Mouse (Mus musculus) thymus, postnatal 4 days (tissue): ENCODE data around the gene Gkn2.

Experiments used
- DNase-seq: peaks from one replicate; pipeline ENCODE4 v3.0.0; 2021

Gene Gkn2

GRCm38 (mm10) chr6:87373057-87373456 is at the start of gene Gkn2:
Gkn2 (plus strand) TSS chr6:87373357.
- DNase-seq, result no peak

- peak; percentile 72 for DNase-seq
Observed at GRCm38 (mm10) chr6:87323381-87323780, 49.8 kb upstream of the Gkn2 start.

GRCm38 (mm10) chr6:87326932-87327331 is 46.2 kb upstream of the Gkn2 start:
- no peak for DNase-seq

GRCm38 (mm10) chr6:87328265-87329173 is 44.6 kb upstream of the Gkn2 start:
- no peak for DNase-seq

- DNase-seq, result no peak
Observed at GRCm38 (mm10) chr6:87332380-87332779, 40.8 kb upstream of the Gkn2 start.

- DNase-seq, result no peak
Observed at GRCm38 (mm10) chr6:87334361-87335090, 38.6 kb upstream of the Gkn2 start.

- DNase-seq, result peak; percentile 74
Observed at GRCm38 (mm10) chr6:87335091-87335934, 37.8 kb upstream of the Gkn2 start, which contains the start of gene Antxr1. Antxr1 (minus strand) TSS chr6:87335821.

GRCm38 (mm10) chr6:87335935-87336295 is 37.2 kb upstream of the Gkn2 start:
- DNase-seq, result no peak

GRCm38 (mm10) chr6:87350829-87351228 is 22.3 kb upstream of the Gkn2 start, which contains the start of gene Gkn1:
Gkn1 (minus strand) TSS chr6:87350942.
- DNase-seq, result no peak

GRCm38 (mm10) chr6:87354441-87354840 is 18.7 kb upstream of the Gkn2 start:
- DNase-seq, result no peak

- no peak for DNase-seq
Observed at GRCm38 (mm10) chr6:87369223-87369622, 3.9 kb upstream of the Gkn2 start.

GRCm38 (mm10) chr6:87383926-87384691 is 11.0 kb downstream of the Gkn2 start:
- DNase-seq, result peak; percentile 19

- DNase-seq, result no peak
Observed at GRCm38 (mm10) chr6:87384761-87385160, 11.6 kb downstream of the Gkn2 start.

GRCm38 (mm10) chr6:87386203-87386602 is 13.0 kb downstream of the Gkn2 start:
- peak; percentile 68 for DNase-seq

GRCm38 (mm10) chr6:87386681-87387080 is 13.5 kb downstream of the Gkn2 start:
- no peak for DNase-seq

GRCm38 (mm10) chr6:87388877-87389276 is 15.7 kb downstream of the Gkn2 start, which contains the start of gene Gkn3:
Gkn3 (minus strand) TSS chr6:87388935.
- DNase-seq, result no peak

GRCm38 (mm10) chr6:87389455-87389989 is 16.4 kb downstream of the Gkn2 start:
- DNase-seq, result no peak

GRCm38 (mm10) chr6:87393466-87394205 is 20.5 kb downstream of the Gkn2 start:
- no peak for DNase-seq

- peak; percentile 30 for DNase-seq
Observed at GRCm38 (mm10) chr6:87394783-87395182, 21.6 kb downstream of the Gkn2 start.

GRCm38 (mm10) chr6:87399137-87399536 is 26.0 kb downstream of the Gkn2 start:
- DNase-seq, result peak; percentile 92
